Mouse (Mus musculus) heart, postnatal 0 days (tissue): ENCODE measurements at regions not wholly inside any gene's neighbourhood (a gene's known extent, or its start where the extent isn't known, plus 50 kb on each side); places are given as distances from the start of the nearest gene placed in this dataset.
"Not testable (repeated sequence)": the region's sequence is repeated elsewhere in the genome, so short reads cannot be mapped to it uniquely, and the experiment has no call there.

Source experiments
- CTCF ChIP-seq: IDR thresholded peaks from 2 replicates; pipeline ENCODE4 v1.5.1; 2016; ENCODE audit warnings: antibody characterized with exemption, control low read depth, low read depth
- EP300 ChIP-seq: IDR thresholded peaks from 2 replicates; pipeline ENCODE4 v1.6.1; 2016; ENCODE audit warnings: antibody characterized with exemption, low read depth

- TF ChIP-seq CTCF, EP300: not testable (repeated sequence)
Observed at GRCm38 (mm10) chr2:78281846-78282245, 335.7 kb upstream of the Cwc22 start.
